Mouse (Mus musculus) bone marrow macrophage, adult 2 months (primary cell): Measurements from ENCODE around the gene Ttc7b. TPM values are rescaled to one million over a fixed set of nuclear protein-coding genes. Genes with fewer than 3 reads are reported as not detected.
A peak's percentile ranks its signal among the peaks of the same experiment; 100 is the strongest.

Source experiments
- H3K27ac ChIP-seq: 2 replicates; pipeline ENCODE4 v1.5.1; 2012; ENCODE audit warnings: low read depth, low read length; ENCODE audit not compliant: insufficient read depth
- H3K4me1 ChIP-seq: 2 replicates; pipeline ENCODE4 v1.6.1; 2012; ENCODE audit warnings: low read length; ENCODE audit not compliant: control insufficient read depth, insufficient read depth
- H3K4me3 ChIP-seq: 2 replicates; pipeline ENCODE4 v1.5.1; 2012; ENCODE audit warnings: mild to moderate bottlenecking, low read length, moderate library complexity; ENCODE audit not compliant: insufficient read depth
- CTCF ChIP-seq: IDR thresholded peaks from 2 replicates; pipeline ENCODE4 v1.5.1; 2012; ENCODE audit warnings: low read depth, mild to moderate bottlenecking, low read length, moderate library complexity
- POLR2A ChIP-seq: IDR thresholded peaks from 2 replicates; pipeline ENCODE4 v1.6.1; 2012; ENCODE audit warnings: mild to moderate bottlenecking, low read depth, low read length, borderline replicate concordance
- polyA plus RNA-seq: library from polyadenylated mRNA; stranded (reverse); fragments of >200 nt; gene quantifications from 2 replicates; pipeline ENCODE4 v1.2.4, GENCODE M21; 2012; ENCODE audit not compliant: missing spikeins, insufficient read depth, insufficient read length

Ttc7b gene
- polyA plus RNA-seq, 1 experiment = 18.8 TPM

DNA sequence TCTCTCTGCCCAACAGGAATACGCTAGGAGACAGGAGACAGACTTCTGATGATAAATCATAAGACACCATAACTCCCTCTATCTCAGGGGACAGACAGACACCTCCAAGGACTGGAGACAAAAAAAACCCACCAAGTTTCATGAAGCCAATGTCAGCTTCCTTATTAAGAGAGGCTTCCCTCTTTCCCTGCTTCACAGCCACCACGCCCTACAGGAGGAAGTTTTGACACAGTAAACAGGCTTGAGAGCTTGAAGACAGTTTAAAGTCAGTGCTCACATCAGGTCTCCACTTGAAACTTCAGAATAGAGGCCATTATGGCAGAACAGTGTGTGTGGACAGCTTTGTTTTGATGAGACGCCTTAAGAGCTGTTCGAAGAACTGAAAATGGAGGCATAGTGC, 200.9 kb downstream of the Ttc7b start:
- Histone ChIP-seq H3K27ac (peak overlapping the region; percentile 65), H3K4me1 (peaks cover 15% of the 10 kb centered on the region), H3K4me3 (no peak overlapping the region)
- TF ChIP-seq CTCF = no peak
- TF ChIP-seq POLR2A = no peak

GRCm38 (mm10) chr12:100317936-100318335, 202.7 kb downstream of the Ttc7b start:
- TF ChIP-seq POLR2A (no peak), CTCF (no peak)
- Histone ChIP-seq H3K4me1 (peaks cover 15% of the 10 kb centered on the region), H3K4me3 (no peak overlapping the region), H3K27ac (no peak overlapping the region)

DNA sequence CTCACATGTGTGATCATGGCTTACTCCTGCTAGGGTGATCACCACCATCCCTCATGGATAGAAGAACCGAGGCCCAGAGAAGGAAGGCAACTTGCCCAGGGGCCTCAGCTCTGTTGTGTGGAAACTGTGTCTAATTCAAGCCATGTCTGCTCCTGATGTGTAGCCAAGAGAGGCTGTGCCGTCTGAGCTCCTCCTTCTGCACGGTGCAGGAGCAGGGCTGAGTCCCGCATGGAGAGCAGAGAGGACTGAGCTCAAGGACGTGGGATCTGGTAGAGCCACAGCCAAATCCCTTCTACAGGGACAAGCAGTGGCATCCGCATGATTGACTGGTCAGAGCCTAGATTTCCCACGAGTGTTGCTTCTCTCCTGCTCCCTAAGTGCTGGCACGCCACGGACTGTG, 204.5 kb downstream of the Ttc7b start:
- no peak overlapping the region for H3K4me3 ChIP-seq
- H3K27ac ChIP-seq = no peak overlapping the region
- TF ChIP-seq POLR2A (no peak), CTCF (no peak)
- peaks cover 21% of the 10 kb centered on the region for H3K4me1 ChIP-seq

DNA sequence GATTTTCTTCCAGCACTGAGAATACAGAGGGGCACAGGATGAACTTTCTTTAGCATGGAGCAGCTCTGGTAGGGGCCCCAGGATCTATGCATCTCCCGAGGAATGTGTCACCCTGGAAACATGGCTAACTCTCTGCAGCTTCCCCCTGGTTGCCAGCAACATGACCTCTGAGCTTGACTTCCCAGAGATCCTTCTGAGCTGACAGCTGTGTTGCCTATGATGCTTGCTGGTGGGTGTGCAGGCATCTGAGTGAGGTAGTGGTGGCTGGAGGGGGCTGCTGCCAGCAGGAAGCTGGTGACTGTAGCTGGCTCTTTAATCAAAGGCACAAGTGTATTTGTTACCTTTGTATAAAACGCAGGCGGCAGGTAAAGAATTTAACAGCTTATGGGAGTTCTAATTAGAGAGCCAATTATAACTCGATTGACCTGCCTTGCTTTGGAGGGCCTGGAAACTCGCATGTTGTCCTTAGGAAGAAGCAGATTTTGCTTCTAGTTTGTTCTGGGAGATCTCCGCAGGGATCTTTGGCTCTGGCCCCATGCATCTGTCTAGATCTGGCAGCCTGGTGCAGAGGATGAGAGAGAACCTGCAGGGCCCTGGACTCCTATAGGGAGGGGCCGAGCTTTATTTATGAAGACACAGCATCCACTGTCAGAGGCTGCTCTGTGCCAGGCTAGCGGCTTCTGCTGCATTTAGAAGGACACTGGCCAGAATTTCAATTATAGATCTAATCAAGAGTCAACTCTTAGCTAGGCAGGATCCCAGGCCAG, 205.3 kb downstream of the Ttc7b start:
- no peak overlapping the region for H3K4me3 ChIP-seq
- H3K4me1 ChIP-seq = peaks cover 19% of the 10 kb centered on the region
- no peak overlapping the region for H3K27ac ChIP-seq
- TF ChIP-seq POLR2A (no peak), CTCF (no peak)

GRCm38 (mm10) chr12:100313785-100314375, 206.7 kb downstream of the Ttc7b start:
- Histone ChIP-seq H3K27ac (no peak overlapping the region), H3K4me3 (no peak overlapping the region), H3K4me1 (peaks cover 6% of the 10 kb centered on the region)
- TF ChIP-seq POLR2A = no peak
- TF ChIP-seq CTCF = no peak

DNA sequence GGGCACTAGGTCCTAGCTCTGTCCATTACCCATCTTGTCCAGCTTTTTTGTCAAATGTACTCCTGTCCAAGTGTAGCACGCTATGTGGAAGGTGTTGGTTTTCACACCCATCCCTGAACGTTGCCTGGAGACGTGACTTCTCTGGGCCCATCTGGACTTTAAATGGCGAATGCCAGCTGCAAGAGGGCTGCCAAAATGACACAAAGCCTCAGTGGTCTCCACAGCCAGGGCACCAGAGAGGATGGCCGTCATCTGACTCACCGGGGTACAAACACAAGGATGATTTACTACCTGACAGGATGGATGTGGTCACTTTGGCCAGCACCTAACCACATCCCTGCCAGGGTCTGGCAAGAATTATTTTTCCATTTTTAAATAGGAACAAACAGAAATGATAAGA, 207.4 kb downstream of the Ttc7b start:
- TF ChIP-seq POLR2A (no peak), CTCF (no peak)
- peaks cover 6% of the 10 kb centered on the region for H3K4me1 ChIP-seq
- H3K4me3 ChIP-seq = no peak overlapping the region
- H3K27ac ChIP-seq = no peak overlapping the region

DNA sequence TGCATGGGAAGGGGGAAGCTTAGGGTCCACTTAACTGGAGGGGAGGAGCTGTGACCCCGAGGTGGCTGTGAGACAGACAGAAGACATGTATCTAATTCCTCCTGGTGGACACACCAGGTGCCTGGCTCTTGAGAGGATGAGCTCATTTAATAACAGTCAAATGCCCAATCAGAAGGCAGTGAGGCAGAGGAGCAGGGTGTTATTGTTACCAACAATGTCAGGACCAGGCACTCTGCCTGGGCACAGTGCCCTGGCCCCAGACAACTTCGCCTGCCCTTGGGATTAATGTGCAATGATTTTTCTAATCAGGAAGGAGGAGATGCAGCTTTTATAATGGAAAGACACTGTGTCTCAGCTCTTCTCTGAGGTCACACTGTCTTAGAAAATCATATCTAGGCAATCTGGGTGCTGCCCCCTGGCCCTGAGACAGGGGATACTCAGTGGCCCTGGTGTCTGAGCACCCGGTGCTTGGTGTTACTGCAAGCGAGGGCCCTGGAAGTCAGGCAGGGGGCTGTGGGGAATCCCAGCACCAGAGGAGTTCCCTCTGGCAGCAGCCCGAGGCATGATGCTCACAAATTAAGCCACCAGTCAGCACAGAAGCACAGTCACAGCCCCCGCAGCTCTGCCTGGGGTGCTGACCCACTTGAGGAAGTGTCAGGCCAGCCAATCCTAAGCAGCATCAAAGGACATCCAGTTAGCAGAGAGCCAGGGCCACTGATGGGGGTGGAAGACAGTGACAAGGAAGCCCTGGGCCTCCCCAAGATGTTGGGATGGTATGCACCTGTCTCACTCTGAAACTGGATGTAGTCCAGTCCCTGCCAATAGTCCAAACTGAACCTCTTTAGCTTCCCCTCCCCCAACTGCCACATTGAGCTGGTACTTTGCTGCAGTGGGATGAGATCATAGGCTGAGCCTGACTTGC, 209.9 kb downstream of the Ttc7b start:
- no peak overlapping the region for H3K4me3 ChIP-seq
- H3K4me1 ChIP-seq = peaks cover 6% of the 10 kb centered on the region
- TF ChIP-seq POLR2A (no peak), CTCF (no peak)
- H3K27ac ChIP-seq = no peak overlapping the region

GRCm38 (mm10) chr12:100309201-100309600, 211.4 kb downstream of the Ttc7b start:
- TF ChIP-seq POLR2A (no peak), CTCF (no peak)
- peaks cover 6% of the 10 kb centered on the region for H3K4me1 ChIP-seq
- no peak overlapping the region for H3K27ac ChIP-seq
- no peak overlapping the region for H3K4me3 ChIP-seq

DNA sequence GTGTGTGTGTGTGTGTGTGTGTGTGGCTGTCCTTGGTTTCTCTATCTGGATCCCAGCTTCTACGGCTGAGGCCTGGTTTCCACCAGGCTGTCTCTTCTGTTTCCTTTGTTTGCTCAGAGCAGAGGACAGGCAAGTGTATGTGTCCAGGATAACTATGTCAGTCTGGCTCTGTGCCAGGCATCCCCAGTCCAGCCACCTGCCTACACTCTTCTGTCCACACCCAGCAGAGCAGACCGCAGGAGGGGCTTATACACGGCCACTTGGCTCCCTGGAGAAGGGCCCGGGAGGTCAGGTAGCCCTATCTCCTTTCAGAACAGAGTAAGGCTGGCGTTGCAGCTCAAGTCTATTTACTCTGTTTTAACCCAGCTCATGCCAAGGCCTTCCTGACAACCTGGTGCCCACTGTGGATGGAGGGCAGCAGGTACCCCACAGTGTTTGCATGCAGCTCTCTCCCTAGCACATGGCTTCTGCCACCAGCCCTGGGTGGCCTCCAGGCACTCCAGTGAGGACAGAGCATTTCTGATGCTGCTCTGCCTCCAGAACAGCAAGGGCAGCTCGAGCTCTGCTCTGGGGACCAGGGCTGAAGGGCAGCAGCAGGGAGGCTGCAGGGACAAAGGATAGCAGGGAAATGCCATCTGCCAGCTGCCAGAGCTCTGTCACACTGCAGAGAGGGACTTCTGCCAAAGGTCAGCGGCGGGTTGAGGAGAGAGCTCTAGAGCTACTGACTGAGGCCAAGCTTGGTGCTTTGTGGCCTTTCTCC, 212.9 kb downstream of the Ttc7b start:
- TF ChIP-seq CTCF (no peak), POLR2A (no peak)
- Histone ChIP-seq H3K4me3 (no peak overlapping the region), H3K27ac (no peak overlapping the region), H3K4me1 (peaks cover 6% of the 10 kb centered on the region)
